Mouse (Mus musculus) ES-Bruce4 (cell line): ENCODE results near the gene Rnls.

Source experiments
- CTCF ChIP-seq: IDR thresholded peaks from one replicate; pipeline ENCODE4 v1.8.1; 2011; ENCODE audit warnings: low read depth, low read length
- POLR2A ChIP-seq: IDR thresholded peaks from one replicate; pipeline ENCODE4 v1.8.1; 2011; ENCODE audit warnings: low read length; ENCODE audit not compliant: insufficient read depth

- TF ChIP-seq POLR2A (no peak), CTCF (no peak)
These were observed 151.7 kb downstream of the Rnls start for GRCm38 (mm10) chr19:33240386-33240785.
